Mouse (Mus musculus) C2C12 (cell line): ENCODE data around the gene Meiob. TPM values are rescaled to one million over a fixed set of nuclear protein-coding genes. Genes with fewer than 3 reads are reported as not detected.

Experiments
- H3K27me3 ChIP-seq: one replicate; pipeline ENCODE4 v1.6.1; 2011; ENCODE audit not compliant: control insufficient read depth, insufficient read depth, insufficient read length
- H3K36me3 ChIP-seq: one replicate; pipeline ENCODE4 v1.6.1; 2011; ENCODE audit not compliant: control insufficient read depth, insufficient read depth
- H3K4me3 ChIP-seq: one replicate; pipeline ENCODE4 v1.5.1; 2011; ENCODE audit warnings: mild to moderate bottlenecking, control low read depth; ENCODE audit not compliant: poor library complexity, insufficient read depth, severe bottlenecking
- H3K79me2 ChIP-seq: one replicate; pipeline ENCODE4 v1.6.1; 2011; ENCODE audit not compliant: control insufficient read depth, insufficient read depth
- H3K79me3 ChIP-seq: one replicate; pipeline ENCODE4 v1.6.1; 2011; ENCODE audit warnings: low read depth, control low read depth
- H3ac ChIP-seq: one replicate; pipeline ENCODE3; 2011; ENCODE audit warnings: low read depth; ENCODE audit not compliant: control insufficient read depth, insufficient read length
- CEBPB ChIP-seq: IDR thresholded peaks from one replicate; pipeline ENCODE4 v1.6.1; 2011; ENCODE audit warnings: low read depth, mild to moderate bottlenecking, control low read depth, moderate library complexity
- CTCF ChIP-seq: IDR thresholded peaks from one replicate; pipeline ENCODE4 v1.5.1; 2011; ENCODE audit not compliant: control insufficient read depth, insufficient read depth, insufficient read length
- FOSL1 ChIP-seq: IDR thresholded peaks from one replicate; pipeline ENCODE4 v1.8.0; 2011; ENCODE audit warnings: mild to moderate bottlenecking, low read length; ENCODE audit not compliant: poor library complexity, insufficient read depth, severe bottlenecking
- MAX ChIP-seq: IDR thresholded peaks from one replicate; pipeline ENCODE4 v1.6.1; 2011; ENCODE audit warnings: mild to moderate bottlenecking, control low read depth
- MYOD1 ChIP-seq: IDR thresholded peaks from one replicate; pipeline ENCODE4 v1.6.1; 2011; ENCODE audit warnings: low read depth; ENCODE audit not compliant: control insufficient read depth, insufficient read length
- MYOG ChIP-seq: IDR thresholded peaks from one replicate; pipeline ENCODE4 v1.6.1; 2011; ENCODE audit not compliant: control insufficient read depth, insufficient read length; ENCODE audit errors: extremely low read depth
- USF1 ChIP-seq: IDR thresholded peaks from one replicate; pipeline ENCODE4 v1.6.1; 2011; ENCODE audit warnings: low read depth, mild to moderate bottlenecking, control low read depth, moderate library complexity
- polyA plus RNA-seq: library from polyadenylated mRNA; unstranded; fragments of >200 nt; fragmentation: generic; extraction: Trizol; gene quantifications from one replicate; pipeline ENCODE4 v1.2.1, GENCODE M21; 2012; ENCODE audit warnings: missing spikeins

The Meiob gene
- polyA plus RNA-seq, 1 experiment: not detected

DNA sequence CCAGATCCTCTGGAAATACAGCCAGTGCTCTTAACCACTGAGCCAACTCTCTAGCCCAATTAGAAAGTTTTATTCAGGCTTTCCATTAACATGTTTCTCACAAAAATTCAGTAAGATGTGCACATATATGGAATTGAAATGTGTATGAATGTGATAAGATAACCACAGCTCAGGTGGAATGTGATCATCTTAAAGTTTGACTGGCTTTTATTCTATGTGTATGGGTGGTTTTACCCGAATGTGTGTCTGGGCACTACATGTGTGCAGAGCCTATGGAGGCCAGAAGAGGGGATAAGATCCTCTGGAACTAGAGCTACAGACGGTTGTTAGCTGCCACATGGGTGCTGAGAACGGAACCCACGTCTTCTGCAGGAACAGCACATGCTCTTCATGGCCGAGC lies 11.2 kb downstream of the Meiob start:
- H3K4me3 ChIP-seq: no peak overlapping the region
- no peaks in the 10 kb centered on the region for H3K36me3 ChIP-seq
- peaks cover 5% of the 10 kb centered on the region for H3K27me3 ChIP-seq
- H3K79me2 ChIP-seq: no peaks in the 10 kb centered on the region
- H3K79me3 ChIP-seq: no peaks in the 10 kb centered on the region
- TF ChIP-seq MAX (no peak), USF1 (no peak), MYOG (no peak), CTCF (no peak), MYOD1 (no peak), CEBPB (no peak)
- H3ac ChIP-seq: no peak overlapping the region

DNA sequence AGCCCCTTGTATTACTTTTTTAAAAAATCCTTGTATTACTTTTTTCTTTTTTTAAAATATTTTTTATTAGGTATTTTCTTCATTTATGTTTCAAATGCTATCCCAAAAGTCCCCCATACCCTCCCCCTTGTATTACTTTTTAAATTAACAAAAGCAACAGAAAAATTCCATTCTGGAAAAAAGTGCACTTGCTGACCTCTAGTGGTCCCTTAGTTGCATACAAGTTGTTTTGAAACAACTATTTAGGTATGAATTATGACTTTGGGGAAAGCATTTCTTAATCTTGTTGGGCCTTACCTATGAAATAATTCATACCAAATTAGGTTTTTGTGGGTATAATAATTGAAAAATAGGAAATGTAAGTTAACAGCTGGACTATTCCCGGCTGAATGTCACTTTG lies 13.4 kb downstream of the Meiob start:
- Histone ChIP-seq H3K36me3 (no peaks in the 10 kb centered on the region), H3K27me3 (peaks cover 8% of the 10 kb centered on the region), H3K4me3 (no peak overlapping the region), H3K79me2 (no peaks in the 10 kb centered on the region), H3ac (no peak overlapping the region), H3K79me3 (no peaks in the 10 kb centered on the region)
- no peak for TF ChIP-seq FOSL1
- TF ChIP-seq MYOG: no peak
- no peak for TF ChIP-seq USF1
- TF ChIP-seq MYOD1: no peak
- no peak for TF ChIP-seq CTCF
- TF ChIP-seq MAX: no peak
- TF ChIP-seq CEBPB: no peak

DNA sequence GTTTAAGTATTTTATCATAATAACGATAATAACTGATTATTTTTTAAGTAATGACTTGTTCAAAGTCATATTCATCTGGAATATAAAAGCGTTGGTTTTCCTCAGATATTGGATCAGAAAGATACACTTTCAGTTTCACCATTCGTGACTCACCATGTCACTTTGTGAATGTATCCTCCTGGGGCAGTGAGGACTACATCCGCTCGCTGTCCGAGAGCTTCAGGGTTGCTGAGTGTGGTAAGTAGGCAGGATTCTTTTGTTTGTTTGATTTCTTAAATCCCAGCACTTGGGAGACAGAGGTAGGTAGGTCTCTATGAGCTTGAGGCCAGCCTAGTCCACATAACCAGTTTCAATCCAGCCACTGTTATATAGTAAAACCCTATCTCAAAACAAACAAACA lies 14.1 kb downstream of the Meiob start:
- Histone ChIP-seq H3ac (no peak overlapping the region), H3K4me3 (no peak overlapping the region), H3K79me3 (no peaks in the 10 kb centered on the region), H3K36me3 (no peaks in the 10 kb centered on the region), H3K79me2 (no peaks in the 10 kb centered on the region), H3K27me3 (peaks cover 7% of the 10 kb centered on the region)
- TF ChIP-seq MYOG (no peak), MAX (no peak), USF1 (no peak), CEBPB (no peak), MYOD1 (no peak), FOSL1 (no peak), CTCF (no peak)

DNA sequence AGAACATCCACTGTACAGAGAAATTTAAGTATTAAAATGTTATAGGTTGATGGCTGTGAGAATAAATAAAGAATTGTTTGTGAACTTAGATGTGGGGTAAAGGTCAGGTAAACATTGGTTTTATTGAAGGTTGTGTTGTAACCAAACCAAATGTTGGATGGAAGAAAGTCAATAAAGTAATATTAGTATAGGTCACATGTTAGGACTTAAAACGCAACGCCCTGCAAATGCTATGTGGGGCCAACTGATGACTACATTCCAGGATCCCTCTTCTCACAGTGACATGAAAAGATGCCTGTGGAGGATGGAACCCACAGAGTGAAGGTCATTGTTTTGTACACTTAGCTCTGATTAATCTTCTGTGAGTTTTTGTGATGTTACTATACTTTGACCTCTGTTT lies 15.4 kb downstream of the Meiob start:
- no peak for TF ChIP-seq USF1
- TF ChIP-seq CEBPB: no peak
- no peak for TF ChIP-seq MAX
- no peak for TF ChIP-seq FOSL1
- no peak for TF ChIP-seq MYOD1
- no peak for TF ChIP-seq CTCF
- TF ChIP-seq MYOG: no peak
- peaks cover 6% of the 10 kb centered on the region for H3K27me3 ChIP-seq

DNA sequence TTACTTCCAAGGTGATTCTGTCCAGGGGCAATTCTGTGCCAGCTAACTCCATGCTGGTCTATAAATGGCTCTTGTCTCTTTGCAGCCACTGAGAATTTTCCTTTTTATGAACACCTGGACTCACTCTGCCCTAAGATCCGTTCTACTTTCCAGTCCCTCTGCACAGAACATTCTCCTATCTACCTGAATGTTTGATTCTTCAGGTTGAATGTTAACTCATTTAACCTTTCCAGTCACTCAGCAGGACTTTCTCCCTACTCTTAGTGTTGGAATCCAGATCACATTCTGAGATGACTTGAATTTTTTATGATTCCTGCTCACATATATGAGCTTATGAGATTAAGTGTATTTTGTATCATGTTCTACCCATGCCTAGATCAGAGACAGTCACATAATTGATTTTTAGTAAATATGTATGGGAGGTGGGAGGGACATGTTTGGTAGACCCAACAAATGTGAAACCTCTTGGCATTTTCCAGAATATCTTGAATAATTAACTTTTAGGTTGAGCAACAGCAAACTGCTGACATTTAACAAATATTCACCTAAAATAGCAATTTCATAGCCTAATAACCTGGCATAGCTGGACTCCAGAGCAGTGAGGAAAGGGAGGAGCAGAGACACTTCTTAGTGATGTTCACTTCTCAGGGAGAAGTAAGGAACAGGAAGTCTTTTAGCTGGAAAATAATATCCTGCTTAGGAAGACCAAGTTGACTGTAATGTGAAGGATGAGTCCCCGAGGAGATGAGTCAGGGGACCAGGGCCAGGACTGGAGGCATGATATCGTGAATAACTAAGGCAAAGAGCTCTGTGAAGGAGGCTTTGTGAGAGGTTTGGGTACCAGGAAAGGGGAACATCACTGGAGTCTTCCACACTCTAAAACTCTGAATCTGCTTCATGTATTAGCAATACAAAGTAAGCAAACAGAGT lies 17.5 kb downstream of the Meiob start:
- no peaks in the 10 kb centered on the region for H3K79me2 ChIP-seq
- H3K36me3 ChIP-seq: no peaks in the 10 kb centered on the region
- H3K27me3 ChIP-seq: peaks cover 15% of the 10 kb centered on the region
- no peak overlapping the region for H3ac ChIP-seq
- no peaks in the 10 kb centered on the region for H3K79me3 ChIP-seq
- H3K4me3 ChIP-seq: no peak overlapping the region
- TF ChIP-seq CEBPB: no peak
- no peak for TF ChIP-seq MAX
- TF ChIP-seq MYOG: no peak
- TF ChIP-seq CTCF: no peak
- no peak for TF ChIP-seq MYOD1
- no peak for TF ChIP-seq FOSL1
- TF ChIP-seq USF1: no peak

More for the DNA sequence above, 15.4 kb downstream of the Meiob start:
- H3K79me3 ChIP-seq: no peaks in the 10 kb centered on the region
- no peaks in the 10 kb centered on the region for H3K36me3 ChIP-seq
- H3ac ChIP-seq: no peak overlapping the region
- no peaks in the 10 kb centered on the region for H3K79me2 ChIP-seq
- no peak overlapping the region for H3K4me3 ChIP-seq

DNA sequence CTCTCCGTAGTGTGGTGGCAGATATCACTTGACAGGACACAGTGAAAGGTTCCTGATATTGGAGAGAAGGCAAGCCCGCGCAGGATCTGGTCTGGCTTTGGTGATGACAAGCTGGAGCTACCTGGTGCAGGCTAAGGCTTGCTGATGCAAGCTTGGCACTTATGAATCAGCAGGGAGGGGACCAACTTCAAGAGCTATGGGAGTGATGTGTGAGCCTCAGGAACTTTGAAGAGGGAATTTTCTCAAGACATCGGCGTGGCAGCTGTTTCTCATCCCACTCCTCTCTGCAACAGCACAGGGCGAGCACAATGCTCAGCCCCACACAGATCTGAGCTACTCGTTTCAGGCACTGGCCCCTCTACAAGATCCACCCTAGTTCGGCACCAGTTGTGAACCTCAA lies 35.8 kb downstream of the Meiob start, which contains the start of gene Hagh:
Gene Hagh (plus strand): TSS at position 302 of the 400 bp plus-strand sequence.
- peaks cover 9% of the 10 kb centered on the region for H3K27me3 ChIP-seq
- H3K79me2 ChIP-seq: no peaks in the 10 kb centered on the region
- H3ac ChIP-seq: no peak within 1 kb of the TSS
- H3K79me3 ChIP-seq: no peaks in the 10 kb centered on the region
- H3K36me3 ChIP-seq: no peaks in the 10 kb centered on the region
- H3K4me3 ChIP-seq: no peak within 1 kb of the TSS
- TF ChIP-seq FOSL1 (no peak), MYOG (no peak), CTCF (no peak), MYOD1 (no peak), CEBPB (no peak), USF1 (no peak), MAX (no peak)
